Mouse (Mus musculus) forebrain, embryonic 15.5 days (tissue): ENCODE measurements around the gene Gm49395. TPM values are rescaled to one million over a fixed set of nuclear protein-coding genes. Genes with fewer than 3 reads are reported as not detected.

ENCODE experiments used
- ATAC-seq: fragments of 200-750 bp; cut with Nextera tagmentation; replicated peaks from 2 replicates; pipeline ENCODE4 v1.8.0; 2017; ENCODE audit warnings: mild to moderate bottlenecking, moderate TSS enrichment, moderate library complexity
- H3K27ac ChIP-seq: fragments of 300-500 bp; sonication (generic); replicated peaks from 2 replicates; pipeline ENCODE4 v1.5.1; 2015; ENCODE audit warnings: mild to moderate bottlenecking, inconsistent platforms
- H3K27me3 ChIP-seq: fragments of 300-500 bp; sonication (generic); 2 replicates; pipeline ENCODE4 v1.6.1; 2015; ENCODE audit warnings: inconsistent platforms
- H3K36me3 ChIP-seq: fragments of 300-500 bp; sonication (generic); 2 replicates; pipeline ENCODE4 v1.6.1; 2015; ENCODE audit warnings: mild to moderate bottlenecking, inconsistent platforms
- H3K4me1 ChIP-seq: fragments of 300-500 bp; sonication (generic); 2 replicates; pipeline ENCODE4 v1.6.1; 2015; ENCODE audit warnings: inconsistent platforms
- H3K4me2 ChIP-seq: fragments of 300-500 bp; sonication (generic); replicated peaks from 2 replicates; pipeline ENCODE4 v1.6.1; 2015; ENCODE audit warnings: mild to moderate bottlenecking, inconsistent platforms
- H3K4me3 ChIP-seq: fragments of 300-500 bp; sonication (generic); 2 replicates; pipeline ENCODE4 v1.5.1; 2015; ENCODE audit warnings: mild to moderate bottlenecking, inconsistent platforms
- H3K9ac ChIP-seq: fragments of 300-500 bp; sonication (generic); replicated peaks from 2 replicates; pipeline ENCODE4 v1.6.1; 2015; ENCODE audit warnings: mild to moderate bottlenecking, inconsistent platforms
- H3K9me3 ChIP-seq: fragments of 300-500 bp; sonication (generic); 2 replicates; pipeline ENCODE4 v1.6.1; 2016; ENCODE audit warnings: inconsistent platforms
- WGBS: fragments of 180-500 bp; shearing (Covaris S2); methylation state at CpG from one replicate; pipeline ENCODE4 v1.1.7; 2015; ENCODE audit warnings: mixed read lengths; 5-methylcytosine and 5-hydroxymethylcytosine counted together
- polyA plus RNA-seq: library from polyadenylated mRNA; unstranded; fragments of >200 nt; fragmentation: Nextera tagmentation; extraction: Ambion mirVana; gene quantifications from 2 replicates; pipeline ENCODE4 v1.2.1, GENCODE M21; 2015

The Gm49395 gene
- polyA plus RNA-seq, 1 experiment from 2014 or later: 2.0 TPM

DNA sequence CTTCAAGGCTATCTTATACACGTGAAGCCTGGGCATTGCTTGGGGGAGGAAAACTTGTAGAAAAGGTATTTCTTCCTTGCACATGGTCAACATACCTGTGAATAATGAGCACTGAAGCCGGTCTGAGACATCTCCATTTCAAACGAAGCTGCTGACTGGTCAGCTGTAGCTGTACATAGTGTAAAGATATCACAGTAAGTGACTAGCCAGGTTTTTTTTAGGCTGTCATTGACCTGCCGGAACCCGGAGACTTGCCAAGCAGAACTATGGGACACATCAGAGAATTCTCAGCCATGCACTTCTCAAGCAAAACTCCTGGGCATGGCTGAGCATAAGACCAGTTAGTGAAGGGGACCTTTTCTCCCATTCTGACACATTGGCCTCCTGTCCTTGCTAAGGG lies 99.6 kb downstream of the Gm49395 start:
- Histone ChIP-seq H3K4me3 (no peak overlapping the region), H3K9ac (no peak overlapping the region), H3K9me3 (no peaks in the 10 kb centered on the region), H3K4me1 (0 out of 2 replicates have a peak, but pooled peaks cover 6% of the 10 kb centered on the region), H3K27ac (no peak overlapping the region), H3K27me3 (no peaks in the 10 kb centered on the region), H3K4me2 (no peak overlapping the region), H3K36me3 (no peaks in the 10 kb centered on the region)
- 89% methylated on average over 5 of the region's 5 CpGs for WGBS
- no peak for ATAC-seq

DNA sequence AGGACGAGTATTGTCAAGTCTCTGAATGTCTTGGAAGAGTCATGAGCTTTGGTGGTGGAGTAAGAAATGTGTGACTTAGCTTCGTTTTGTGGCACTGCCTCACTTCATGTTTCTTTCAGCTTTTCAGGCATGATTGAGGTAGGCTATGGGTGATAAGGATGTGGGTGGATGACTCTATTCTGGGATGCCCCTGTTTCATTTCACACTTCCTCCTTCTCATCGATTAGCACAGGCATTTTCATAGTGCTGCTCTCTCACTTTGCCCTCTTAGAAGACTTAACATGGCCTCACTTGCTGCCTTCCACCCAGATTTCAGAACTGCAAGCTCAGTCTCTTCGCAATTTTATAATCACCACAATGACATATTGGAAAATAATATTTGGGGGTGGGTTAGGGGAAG lies 102.1 kb downstream of the Gm49395 start:
- no peaks in the 10 kb centered on the region for H3K36me3 ChIP-seq
- H3K4me1 ChIP-seq: no peaks in the 10 kb centered on the region
- no peaks in the 10 kb centered on the region for H3K9me3 ChIP-seq
- no peaks in the 10 kb centered on the region for H3K27me3 ChIP-seq
- ATAC-seq: no peak
- no peak overlapping the region for H3K9ac ChIP-seq
- H3K27ac ChIP-seq: no peak overlapping the region
- no peak overlapping the region for H3K4me2 ChIP-seq
- 90% methylated on average over 4 of the region's 4 CpGs for WGBS
- H3K4me3 ChIP-seq: no peak overlapping the region

DNA sequence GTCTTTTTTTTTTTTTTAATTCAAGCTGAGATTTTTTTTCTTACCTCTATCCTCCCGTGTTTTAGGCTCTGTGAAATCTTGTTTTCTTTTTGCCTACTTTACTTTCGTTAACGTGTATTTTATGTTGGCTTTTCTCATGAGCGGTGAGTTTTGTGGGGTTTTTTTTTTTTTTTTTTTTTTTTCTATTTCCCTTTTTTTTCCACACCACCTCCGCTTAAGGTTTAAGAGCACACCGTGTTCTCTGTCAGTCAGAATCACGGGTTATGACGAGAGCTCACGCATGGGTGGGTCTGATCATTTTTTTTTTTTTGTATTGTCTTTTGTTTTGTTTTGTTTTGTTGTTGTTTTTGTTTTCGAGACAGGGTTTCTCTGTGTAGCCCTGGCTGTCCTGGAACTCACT lies 103.6 kb downstream of the Gm49395 start:
- Histone ChIP-seq H3K9ac (no peak overlapping the region), H3K4me1 (0 out of 2 replicates have a peak, but pooled peaks cover 2% of the 10 kb centered on the region), H3K27ac (no peak overlapping the region), H3K4me2 (no peak overlapping the region), H3K4me3 (no peak overlapping the region), H3K36me3 (no peaks in the 10 kb centered on the region), H3K27me3 (no peaks in the 10 kb centered on the region), H3K9me3 (no peaks in the 10 kb centered on the region)
- 91% methylated on average over 10 of the region's 10 CpGs for WGBS
- no peak for ATAC-seq

DNA sequence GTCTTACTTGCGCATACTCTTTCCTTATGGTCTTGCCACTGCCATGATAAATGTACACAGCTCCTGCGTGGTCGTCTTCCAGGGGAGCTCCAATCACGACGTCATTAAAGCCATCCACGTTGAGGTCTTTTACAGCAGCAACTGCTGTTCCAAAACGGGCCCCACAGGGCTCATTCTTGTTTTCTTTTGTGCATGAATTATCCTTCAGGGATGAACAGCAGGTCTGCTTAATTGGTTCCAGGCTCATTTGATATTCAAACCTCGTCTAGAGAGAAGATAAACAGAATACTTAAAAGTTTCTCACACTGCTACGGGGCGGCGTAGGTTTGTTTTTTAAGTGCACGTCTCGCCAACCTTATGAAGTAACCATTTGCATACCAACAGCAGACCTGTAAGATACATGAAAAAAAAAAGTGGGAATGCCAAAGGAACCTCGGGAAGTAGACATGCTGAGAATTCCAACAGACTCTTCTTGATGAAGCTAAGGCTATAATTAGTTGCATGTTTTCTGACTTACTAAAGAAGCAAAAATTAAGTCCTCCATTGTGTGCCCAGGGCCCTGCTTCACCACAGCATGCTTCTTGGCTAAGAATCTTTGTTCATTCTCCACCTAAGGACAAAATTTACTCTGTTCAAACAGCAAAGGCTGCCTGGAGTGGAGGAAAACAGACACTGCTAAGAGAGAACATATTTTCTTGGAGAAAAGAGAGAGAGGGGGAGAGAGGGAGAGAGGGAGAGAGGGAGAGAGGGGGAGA lies 109.3 kb downstream of the Gm49395 start:
- peak overlapping the region; percentile 50 for H3K27ac ChIP-seq
- peak; percentile 83 for ATAC-seq
- peaks cover 15% of the 10 kb centered on the region for H3K4me1 ChIP-seq
- 0 out of 2 replicates have a peak overlapping the region, but pooled peaks have one; percentile 6 for H3K4me2 ChIP-seq
- H3K9me3 ChIP-seq: no peaks in the 10 kb centered on the region
- H3K27me3 ChIP-seq: no peaks in the 10 kb centered on the region
- H3K36me3 ChIP-seq: no peaks in the 10 kb centered on the region
- no peak overlapping the region for H3K4me3 ChIP-seq
- no peak overlapping the region for H3K9ac ChIP-seq
- 6% methylated on average over 14 of the region's 14 CpGs for WGBS

DNA sequence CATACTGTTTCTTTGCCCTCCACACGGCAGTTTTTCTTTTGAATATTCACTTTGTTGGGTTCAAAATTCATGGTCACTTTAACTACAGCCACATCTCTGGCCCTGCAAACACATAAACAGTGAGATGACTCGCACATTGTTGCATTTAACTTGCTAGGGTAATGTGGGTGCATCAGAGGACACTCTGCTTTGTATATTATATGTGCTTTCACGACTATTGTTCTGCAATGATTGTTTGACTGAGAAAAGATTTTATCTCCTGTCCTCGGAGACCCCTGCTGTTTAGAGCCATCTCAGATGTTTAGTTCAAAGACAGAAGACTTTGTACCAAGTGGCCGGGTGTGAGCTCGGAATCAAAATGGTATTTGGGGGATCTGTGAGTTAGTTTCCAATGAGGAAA lies 114.1 kb downstream of the Gm49395 start:
- Histone ChIP-seq H3K27me3 (no peaks in the 10 kb centered on the region), H3K9me3 (no peaks in the 10 kb centered on the region), H3K36me3 (no peaks in the 10 kb centered on the region), H3K9ac (no peak overlapping the region), H3K4me1 (peaks cover 9% of the 10 kb centered on the region), H3K27ac (no peak overlapping the region), H3K4me3 (no peak overlapping the region), H3K4me2 (no peak overlapping the region)
- ATAC-seq: no peak
- WGBS: 71% methylated on average over 6 of the region's 6 CpGs

DNA sequence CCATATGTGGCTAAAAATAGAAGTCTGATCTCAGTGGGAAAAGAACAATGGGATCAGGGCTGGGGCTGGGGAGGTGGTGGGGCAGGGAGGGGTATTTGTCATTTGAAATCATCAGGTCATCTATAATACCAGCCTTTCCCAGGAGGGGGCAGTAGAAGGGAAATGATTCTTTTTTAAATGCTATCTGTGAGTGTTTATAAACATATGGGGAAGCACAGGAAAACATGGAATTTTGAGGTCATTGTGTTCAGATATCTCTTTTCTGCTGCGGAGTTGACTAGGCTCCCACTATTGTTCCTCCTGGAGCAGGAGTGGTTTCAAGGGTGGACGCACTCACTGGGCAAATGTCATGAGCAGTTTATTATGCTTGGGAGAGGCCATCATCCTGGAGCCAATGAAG lies 114.6 kb downstream of the Gm49395 start:
- H3K36me3 ChIP-seq: no peaks in the 10 kb centered on the region
- WGBS: 73% methylated on average over 2 of the region's 2 CpGs
- no peaks in the 10 kb centered on the region for H3K27me3 ChIP-seq
- ATAC-seq: no peak
- H3K4me1 ChIP-seq: peaks cover 4% of the 10 kb centered on the region
- no peaks in the 10 kb centered on the region for H3K9me3 ChIP-seq
- no peak overlapping the region for H3K4me3 ChIP-seq
- no peak overlapping the region for H3K4me2 ChIP-seq
- H3K9ac ChIP-seq: no peak overlapping the region
- H3K27ac ChIP-seq: no peak overlapping the region

Other genes starting within 250 kb of the Gm49395 start
- gene Itga2, start 169.8 kb downstream of the Gm49395 start, polyA plus RNA-seq: 0.66 and 2.0 TPM in 2 replicates
- 4.7 and 4.9 TPM in 2 replicates for gene Pelo, start 11.7 kb downstream of the Gm49395 start, polyA plus RNA-seq
- gene Itga1, start within 50 bp of the Gm49395 start, polyA plus RNA-seq: 5.6 and 6.3 TPM in 2 replicates